Mouse (Mus musculus) cortical plate, adult 2 months (tissue): Measurements from ENCODE around the gene Smarcc1.

Experiments
- CTCF ChIP-seq: fragments of 200-500 bp; IDR thresholded peaks from 2 replicates; pipeline ENCODE4 v1.5.1; 2011; ENCODE audit warnings: mild to moderate bottlenecking, control low read depth, low read length; ENCODE audit not compliant: insufficient read depth; ENCODE audit errors: extremely low read depth
- POLR2A ChIP-seq: fragments of 200-500 bp; IDR thresholded peaks from 2 replicates; pipeline ENCODE4 v1.6.1; 2011; ENCODE audit warnings: mild to moderate bottlenecking, low read length, control low read depth; ENCODE audit not compliant: insufficient read depth; ENCODE audit errors: extremely low read depth

- TF ChIP-seq CTCF: no peak
- TF ChIP-seq POLR2A: no peak
Measured at GRCm38 (mm10) chr9:110205526-110206404, 88.3 kb downstream of the Smarcc1 start.
